Mouse (Mus musculus) layer of hippocampus, adult 9-11 months (tissue): ENCODE data around the gene H2-M11.

Source experiments
- DNase-seq: peaks from one replicate; pipeline ENCODE4 v3.0.0; 2022

H2-M11 gene

DNA sequence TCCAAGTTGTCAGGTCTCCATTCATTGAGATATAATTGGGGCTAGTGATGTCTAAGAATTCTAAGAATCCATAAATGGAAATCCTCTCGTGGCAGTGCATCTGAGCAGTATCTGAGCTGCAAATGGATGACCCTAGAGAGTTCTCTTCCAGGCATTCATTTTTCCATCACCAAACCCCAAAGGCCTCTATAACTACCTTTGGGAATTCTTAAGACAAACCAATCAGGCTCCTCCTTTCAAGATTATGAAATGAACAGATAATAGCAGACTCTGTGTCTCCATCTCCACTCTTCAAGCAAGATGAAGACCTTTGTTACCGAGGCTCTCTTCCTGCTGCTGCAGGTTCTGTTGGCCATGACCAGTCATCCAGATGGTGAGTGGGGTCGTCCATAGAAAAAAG lies at the start of gene H2-M11:
TSS of gene H2-M11 (plus strand) at position 301 of the 400 bp plus-strand sequence.
- no peak for DNase-seq

DNA sequence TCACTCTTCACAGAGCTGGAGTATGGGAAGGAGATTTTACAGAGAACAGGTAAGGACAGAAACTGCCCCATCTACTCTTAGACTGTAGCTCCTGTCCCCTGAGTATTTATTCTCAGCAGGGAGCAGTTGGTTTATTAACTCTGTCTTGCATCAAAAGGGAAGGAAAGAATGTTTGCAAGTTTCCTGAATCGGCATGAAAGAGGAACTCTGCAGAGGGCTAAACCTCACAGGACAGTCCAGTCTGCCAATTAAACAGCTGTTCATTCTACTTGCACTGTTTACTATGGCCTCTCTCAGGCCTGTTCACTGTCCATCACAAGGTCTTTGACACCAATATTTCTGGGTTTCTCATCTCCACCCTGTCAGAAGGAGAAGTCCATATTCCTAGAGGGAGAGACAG lies 46.4 kb upstream of the H2-M11 start:
- DNase-seq, result no peak

DNA sequence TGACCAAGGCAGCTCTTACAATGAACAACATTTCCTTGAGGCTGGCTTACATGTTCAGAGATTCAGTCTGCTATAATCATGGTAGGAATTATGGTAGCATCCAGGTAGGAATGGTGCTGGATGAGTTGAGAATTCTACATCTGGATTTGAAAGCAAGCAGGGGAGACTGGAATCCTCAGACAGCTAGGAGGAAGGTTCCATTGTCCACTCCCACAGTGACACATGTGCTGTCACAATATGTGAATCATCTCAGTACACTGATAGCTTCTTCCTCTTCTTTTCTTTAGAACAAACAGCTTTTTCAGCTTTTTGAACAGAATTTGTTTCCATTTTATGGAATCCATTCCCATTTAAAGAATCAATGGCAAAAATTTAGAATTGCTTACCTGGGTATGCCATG lies 43.0 kb upstream of the H2-M11 start:
- DNase-seq, result no peak
